Mouse (Mus musculus): Measurements from ENCODE around the gene Ank.

- TF ChIP-seq CTCF (IDR thresholded peaks at IDR 0.05; ENCODE audit: low read depth) (no peak), EP300 (optimal IDR thresholded peaks at IDR 0.05) (no peak)
These were observed 15.5 kb downstream of the Ank start for GRCm38 (mm10) chr15:27481956-27482355.
